Mouse (Mus musculus) CH12.LX (cell line): ENCODE measurements around the gene Kcnk16. TPM values are rescaled to one million over a fixed set of nuclear protein-coding genes. Genes with fewer than 3 reads are reported as not detected.

Experiments used
- DNase-seq: peaks from one replicate; pipeline ENCODE4 v3.0.0-alpha.2; 2013; ENCODE audit errors: extremely low read depth
- H3K27ac ChIP-seq: 2 replicates; pipeline ENCODE4 v1.5.1; 2012; ENCODE audit warnings: low read depth, mild to moderate bottlenecking, control low read depth, moderate library complexity; ENCODE audit not compliant: insufficient read depth
- H3K27me3 ChIP-seq: replicated peaks from 2 replicates; pipeline ENCODE3; 2012; ENCODE audit warnings: inconsistent platforms
- H3K36me3 ChIP-seq, 2 experiments: replicated peaks in 1 of 2; 2 replicates each; pipeline versions ENCODE3 to v1.6.1; 2012; ENCODE audit warnings: inconsistent platforms in 1 of 2, low read length in 1 of 2, mild to moderate bottlenecking in 1 of 2, mixed read lengths in 1 of 2, moderate library complexity in 1 of 2; ENCODE audit not compliant: control insufficient read depth in 1 of 2, insufficient read depth in 1 of 2
- H3K4me1 ChIP-seq, 2 experiments: 2 replicates each; pipeline ENCODE4 v1.6.1; 2012; ENCODE audit warnings: inconsistent platforms in 1 of 2, moderate library complexity in 1 of 2; ENCODE audit not compliant: insufficient read depth in 2 of 2, control insufficient read depth in 1 of 2
- H3K4me2 ChIP-seq: 2 replicates; pipeline ENCODE4 v1.6.1; 2012; ENCODE audit warnings: low read depth, mild to moderate bottlenecking, control low read depth; ENCODE audit not compliant: poor library complexity, insufficient read depth, severe bottlenecking
- H3K4me3 ChIP-seq, 3 experiments: fragments of 150-350 bp in 1 of 3; sonication (generic) in 1 of 3; replicated peaks in 1 of 3; 2 replicates each; pipeline versions ENCODE3 to v1.5.1; 2011 to 2012; ENCODE audit warnings: low read depth in 2 of 3, low read length in 2 of 3, mild to moderate bottlenecking in 2 of 3, moderate library complexity in 2 of 3, control low read depth in 1 of 3, improper control_type of control experiment in 1 of 3, inconsistent platforms in 1 of 3, mixed read lengths in 1 of 3; ENCODE audit not compliant: poor library complexity in 1 of 3
- H3K79me2 ChIP-seq: replicated peaks from 2 replicates; pipeline ENCODE4 v1.6.1; 2012; ENCODE audit warnings: mild to moderate bottlenecking, moderate library complexity; ENCODE audit not compliant: control insufficient read depth, poor library complexity, insufficient read depth, severe bottlenecking; ENCODE audit errors: extremely low read depth
- H3K9ac ChIP-seq: 2 replicates; pipeline ENCODE4 v1.6.1; 2012; ENCODE audit warnings: low read depth, mild to moderate bottlenecking, control low read depth, moderate library complexity; ENCODE audit not compliant: insufficient read depth
- H3K9me3 ChIP-seq: replicated peaks from 2 replicates; pipeline ENCODE3; 2012; ENCODE audit warnings: low read length, inconsistent platforms, mixed read lengths
- CHD2 ChIP-seq: IDR thresholded peaks from 2 replicates; pipeline ENCODE4 v1.6.1; 2011; ENCODE audit warnings: low read length, improper control_type of control experiment
- ELF1 ChIP-seq: IDR thresholded peaks from 2 replicates; pipeline ENCODE4 v1.6.1; 2014; ENCODE audit warnings: low read depth, mild to moderate bottlenecking, inconsistent platforms, low read length, improper control_type of control experiment
- EP300 ChIP-seq: IDR thresholded peaks from 2 replicates; pipeline ENCODE4 v1.6.1; 2011; ENCODE audit warnings: low read length, improper control_type of control experiment
- KAT2A ChIP-seq: IDR thresholded peaks from 2 replicates; pipeline ENCODE4 v1.6.1; 2012; ENCODE audit warnings: low read length, improper control_type of control experiment, inconsistent platforms; ENCODE audit not compliant: insufficient replicate concordance
- MAFK ChIP-seq: IDR thresholded peaks from 2 replicates; pipeline ENCODE4 v1.6.1; 2011; ENCODE audit warnings: low read length, improper control_type of control experiment; ENCODE audit not compliant: insufficient replicate concordance
- NELFE ChIP-seq: IDR thresholded peaks from 2 replicates; pipeline ENCODE4 v1.6.1; 2011; ENCODE audit warnings: low read depth, low read length, improper control_type of control experiment
- POLR2A ChIP-seq: IDR thresholded peaks from 2 replicates; pipeline ENCODE4 v1.6.1; 2011; ENCODE audit warnings: low read depth, mild to moderate bottlenecking, improper control_type of control experiment, low read length
- POLR2AphosphoS2 ChIP-seq: IDR thresholded peaks from 2 replicates; pipeline ENCODE4 v1.6.1; 2011; ENCODE audit warnings: low read depth, low read length, improper control_type of control experiment
- RAD21 ChIP-seq: IDR thresholded peaks from 2 replicates; pipeline ENCODE4 v1.6.1; 2011; ENCODE audit warnings: low read depth, mild to moderate bottlenecking, low read length, improper control_type of control experiment, moderate library complexity
- SIN3A ChIP-seq: IDR thresholded peaks from 2 replicates; pipeline ENCODE4 v1.6.1; 2012; ENCODE audit warnings: low read length, improper control_type of control experiment, inconsistent platforms
- UBTF ChIP-seq: IDR thresholded peaks from 2 replicates; pipeline ENCODE4 v1.6.1; 2012; ENCODE audit warnings: low read depth, mild to moderate bottlenecking, inconsistent platforms, low read length, improper control_type of control experiment, moderate library complexity
- USF2 ChIP-seq: conservative IDR thresholded peaks from 2 replicates; pipeline ENCODE4 v1.6.1; 2011; ENCODE audit warnings: low read depth, low read length, improper control_type of control experiment
- ZC3H11A ChIP-seq: IDR thresholded peaks from 2 replicates; pipeline ENCODE4 v1.6.1; 2012; ENCODE audit warnings: low read depth, mild to moderate bottlenecking, inconsistent platforms, low read length, improper control_type of control experiment
- dilution Hi-C: fragments of 300-500 bp; cut with MboI; formaldehyde crosslinking; loops from 2 replicates; pipeline ENCODE4 v1.14.3; 2020; ENCODE audit warnings: low sequenced_read_pairs; ENCODE audit not compliant: extremely low pct_unique_long_range_greater_than_20kb, extremely low pct_ligation_motif_present
- in situ Hi-C: fragments of 300-500 bp; cut with MboI; formaldehyde crosslinking; loops from 3 replicates; pipeline ENCODE4 v1.14.3; 2019; ENCODE audit warnings: low sequenced_read_pairs, low pct_ligation_motif_present, low pct_unique_long_range_greater_than_20kb, mixed read lengths
- polyA plus RNA-seq: library from polyadenylated mRNA; unstranded; fragments of >175 nt; gene quantifications from 2 replicates; pipeline ENCODE4 v1.2.1, GENCODE M21; 2012; ENCODE audit warnings: low read depth; ENCODE audit not compliant: insufficient read length
- total RNA-seq, 2 experiments: library from RNA; depleted of rRNA; stranded (reverse); fragments of 300-350 nt in 1 of 2; fragments of >200 nt in 1 of 2; gene quantifications; 2 replicates each; pipeline ENCODE4 v1.2.3; 2012 to 2014

Gene Kcnk16
- total and polyA plus RNA-seq, 3 experiments: not detected

- H3K79me2 ChIP-seq: no peaks in the 10 kb centered on the region
- TF ChIP-seq MAFK: no peak
- no peak for TF ChIP-seq EP300
- no peak for TF ChIP-seq POLR2AphosphoS2
- no peak for TF ChIP-seq KAT2A
- no peak for TF ChIP-seq POLR2A
- TF ChIP-seq ELF1: no peak
- no peak for TF ChIP-seq SIN3A
- no peak for TF ChIP-seq CHD2
- TF ChIP-seq ZC3H11A: no peak
- no peak for TF ChIP-seq RAD21
- no peak for TF ChIP-seq UBTF
- TF ChIP-seq USF2: no peak
- TF ChIP-seq, all 38 proteins: peak for 0
- no peak overlapping the region for H3K4me3 ChIP-seq
- H3K27ac ChIP-seq: no peak overlapping the region
- H3K36me3 ChIP-seq: no peaks in the 10 kb centered on the region
- no peak overlapping the region for H3K9ac ChIP-seq
- in situ Hi-C loops: no loop called here
- no peak for DNase-seq
- dilution Hi-C loops: no loop called here
- H3K4me2 ChIP-seq: no peak overlapping the region
- H3K27me3 ChIP-seq: no peaks in the 10 kb centered on the region
- no peaks in the 10 kb centered on the region for H3K9me3 ChIP-seq
- peaks cover 6% of the 10 kb centered on the region in 2 experiments; a peak in 3 of 4 replicates for H3K4me1 ChIP-seq
These were observed 53.2 kb downstream of the Kcnk16 start for GRCm38 (mm10) chr14:20215826-20216225.

- no peak for DNase-seq
- Histone ChIP-seq H3K4me2 (peak overlapping the region; percentile 47), H3K4me1 (peaks cover 6% of the 10 kb centered on the region in 2 experiments; a peak in 3 of 4 replicates), H3K9me3 (no peaks in the 10 kb centered on the region), H3K4me3 (no peak overlapping the region), H3K27ac (no peak overlapping the region), H3K9ac (peak overlapping the region; percentile 55; the same call in 1 of the 2 replicates), H3K79me2 (no peaks in the 10 kb centered on the region), H3K36me3 (no peaks in the 10 kb centered on the region), H3K27me3 (no peaks in the 10 kb centered on the region)
- dilution Hi-C loops: no loop called here
- TF ChIP-seq UBTF (no peak), NELFE (0 out of 2 replicates have a peak, but pooled peaks have one; percentile 34)
- in situ Hi-C loops: loop anchor here (5.0 kb wide), 1 partner anchor 33 kb away; no protein-coding TSS in a partner anchor
These were observed 54.9 kb downstream of the Kcnk16 start for GRCm38 (mm10) chr14:20214125-20214524.
